Mouse (Mus musculus) C2C12 (cell line): ENCODE measurements at regions not wholly inside any gene's neighbourhood (a gene's known extent, or its start where the extent isn't known, plus 50 kb on each side); places are given as distances from the start of the nearest gene placed in this dataset.

ENCODE experiments used
- H3K27me3 ChIP-seq: one replicate; pipeline ENCODE4 v1.6.1; 2011; ENCODE audit not compliant: control insufficient read depth, insufficient read depth, insufficient read length
- H3K36me3 ChIP-seq: one replicate; pipeline ENCODE4 v1.6.1; 2011; ENCODE audit not compliant: control insufficient read depth, insufficient read depth
- H3K4me3 ChIP-seq: one replicate; pipeline ENCODE4 v1.5.1; 2011; ENCODE audit warnings: mild to moderate bottlenecking, control low read depth; ENCODE audit not compliant: poor library complexity, insufficient read depth, severe bottlenecking
- H3K79me2 ChIP-seq: one replicate; pipeline ENCODE4 v1.6.1; 2011; ENCODE audit not compliant: control insufficient read depth, insufficient read depth
- H3K79me3 ChIP-seq: one replicate; pipeline ENCODE4 v1.6.1; 2011; ENCODE audit warnings: low read depth, control low read depth
- H3ac ChIP-seq: one replicate; pipeline ENCODE3; 2011; ENCODE audit warnings: low read depth; ENCODE audit not compliant: control insufficient read depth, insufficient read length
- CEBPB ChIP-seq: IDR thresholded peaks from one replicate; pipeline ENCODE4 v1.6.1; 2011; ENCODE audit warnings: low read depth, mild to moderate bottlenecking, control low read depth, moderate library complexity
- CTCF ChIP-seq: IDR thresholded peaks from one replicate; pipeline ENCODE4 v1.5.1; 2011; ENCODE audit not compliant: control insufficient read depth, insufficient read depth, insufficient read length
- FOSL1 ChIP-seq: IDR thresholded peaks from one replicate; pipeline ENCODE4 v1.8.0; 2011; ENCODE audit warnings: mild to moderate bottlenecking, low read length; ENCODE audit not compliant: poor library complexity, insufficient read depth, severe bottlenecking
- MAX ChIP-seq: IDR thresholded peaks from one replicate; pipeline ENCODE4 v1.6.1; 2011; ENCODE audit warnings: mild to moderate bottlenecking, control low read depth
- MYOD1 ChIP-seq: IDR thresholded peaks from one replicate; pipeline ENCODE4 v1.6.1; 2011; ENCODE audit warnings: low read depth; ENCODE audit not compliant: control insufficient read depth, insufficient read length
- MYOG ChIP-seq: IDR thresholded peaks from one replicate; pipeline ENCODE4 v1.6.1; 2011; ENCODE audit not compliant: control insufficient read depth, insufficient read length; ENCODE audit errors: extremely low read depth
- USF1 ChIP-seq: IDR thresholded peaks from one replicate; pipeline ENCODE4 v1.6.1; 2011; ENCODE audit warnings: low read depth, mild to moderate bottlenecking, control low read depth, moderate library complexity

- Histone ChIP-seq H3K79me3 (no peaks in the 10 kb centered on the region), H3K27me3 (peaks cover 3% of the 10 kb centered on the region), H3K4me3 (no peak overlapping the region), H3ac (no peak overlapping the region), H3K36me3 (no peaks in the 10 kb centered on the region), H3K79me2 (no peaks in the 10 kb centered on the region)
- TF ChIP-seq CEBPB = no peak
- no peak for TF ChIP-seq MYOD1
These were observed 89.0 kb upstream of the Kcnj15 start for GRCm38 (mm10) chr16:95168349-95168748.

DNA sequence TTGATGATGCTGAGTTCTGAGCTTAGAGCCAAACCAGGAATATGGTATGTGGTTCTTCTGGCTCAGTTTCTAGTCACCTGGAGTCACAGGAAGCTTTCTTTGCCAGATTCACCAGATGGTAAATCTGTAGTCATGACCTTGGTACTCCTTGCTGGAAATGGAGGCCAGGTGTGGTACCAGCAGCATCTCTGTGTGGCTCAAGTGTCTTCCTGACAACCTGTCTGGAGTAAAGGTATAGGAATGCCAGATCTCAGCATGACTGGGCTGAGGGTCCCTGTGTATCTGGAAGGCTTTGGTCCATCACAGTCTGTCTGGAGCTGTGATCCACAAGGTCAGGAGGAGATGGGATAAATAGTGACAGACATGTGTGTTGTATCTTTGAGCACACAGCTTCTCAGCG is 88.0 kb upstream of the Kcnj15 start:
- TF ChIP-seq FOSL1 = no peak
- no peak for TF ChIP-seq CEBPB
- TF ChIP-seq CTCF = no peak
- TF ChIP-seq MYOG = no peak
- TF ChIP-seq MAX = no peak
- TF ChIP-seq MYOD1 = no peak
- no peak for TF ChIP-seq USF1
- H3K36me3 ChIP-seq = no peaks in the 10 kb centered on the region
- peaks cover 3% of the 10 kb centered on the region for H3K27me3 ChIP-seq

DNA sequence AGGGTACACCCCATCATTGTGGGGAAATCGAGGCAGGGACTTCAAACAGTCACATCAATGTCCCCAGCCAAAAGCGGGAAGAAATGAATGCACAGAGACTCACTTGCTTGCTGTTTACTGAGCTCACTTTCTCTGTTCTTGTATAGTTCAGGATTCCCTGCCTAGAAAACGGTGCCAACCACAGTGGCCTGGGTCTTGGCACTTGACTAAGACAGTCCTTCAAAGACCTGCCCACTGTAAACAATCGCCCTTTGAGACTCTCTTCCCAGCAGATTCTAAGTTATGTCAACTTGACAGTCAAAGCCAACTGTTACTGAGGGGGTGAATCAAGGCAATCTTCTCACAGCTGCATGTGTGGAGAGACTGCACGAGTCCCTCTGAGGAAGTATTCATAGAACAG is 76.8 kb upstream of the Kcnj15 start:
- Histone ChIP-seq H3ac (no peak overlapping the region), H3K79me2 (no peaks in the 10 kb centered on the region), H3K79me3 (no peaks in the 10 kb centered on the region), H3K4me3 (no peak overlapping the region), H3K27me3 (peaks cover 3% of the 10 kb centered on the region), H3K36me3 (no peaks in the 10 kb centered on the region)
- no peak for TF ChIP-seq CTCF
- TF ChIP-seq MYOG = no peak
- TF ChIP-seq FOSL1 = no peak
- TF ChIP-seq MAX = no peak
- TF ChIP-seq CEBPB = no peak
- TF ChIP-seq USF1 = no peak
- TF ChIP-seq MYOD1 = no peak

More for the DNA sequence above, 88.0 kb upstream of the Kcnj15 start:
- H3K4me3 ChIP-seq = no peak overlapping the region
- no peak overlapping the region for H3ac ChIP-seq
- no peaks in the 10 kb centered on the region for H3K79me2 ChIP-seq
- no peaks in the 10 kb centered on the region for H3K79me3 ChIP-seq

DNA sequence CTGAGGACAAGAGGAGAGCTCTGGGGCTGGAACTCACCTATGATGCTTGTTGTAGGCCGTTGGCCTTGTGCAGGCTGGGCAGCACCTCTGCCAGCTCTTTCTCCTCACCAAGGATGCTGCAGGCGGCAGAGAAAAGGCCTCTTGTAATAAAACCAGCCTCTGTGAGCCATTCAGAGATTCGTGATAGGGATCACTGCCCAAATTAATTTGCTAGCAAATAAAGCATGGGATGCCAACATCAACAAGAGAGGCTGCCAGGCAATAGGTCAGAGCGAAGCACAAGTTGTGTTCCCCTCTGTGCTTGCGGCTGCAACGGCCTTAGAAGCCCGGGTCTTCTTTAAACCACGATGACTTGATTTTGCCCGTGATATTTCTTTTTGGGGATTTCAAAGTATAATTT is 72.0 kb upstream of the Kcnj15 start:
- no peaks in the 10 kb centered on the region for H3K79me2 ChIP-seq
- no peaks in the 10 kb centered on the region for H3K36me3 ChIP-seq
- no peak for TF ChIP-seq MAX
- no peak for TF ChIP-seq MYOD1
- TF ChIP-seq MYOG = no peak
- TF ChIP-seq CTCF = no peak
- H3ac ChIP-seq = no peak overlapping the region
- no peaks in the 10 kb centered on the region for H3K79me3 ChIP-seq
- H3K4me3 ChIP-seq = no peak overlapping the region
- H3K27me3 ChIP-seq = no peaks in the 10 kb centered on the region

- TF ChIP-seq USF1 (peak; percentile 48), FOSL1 (no peak)
- Histone ChIP-seq H3K36me3 (no peaks in the 10 kb centered on the region), H3K4me3 (no peak overlapping the region), H3K79me2 (no peaks in the 10 kb centered on the region), H3K27me3 (no peaks in the 10 kb centered on the region), H3K79me3 (no peaks in the 10 kb centered on the region), H3ac (no peak overlapping the region)
These were observed 68.2 kb upstream of the Kcnj15 start for GRCm38 (mm10) chr16:95189114-95189513.

- Histone ChIP-seq H3K27me3 (peaks cover 13% of the 10 kb centered on the region), H3K4me3 (no peak overlapping the region), H3ac (no peak overlapping the region), H3K79me3 (no peaks in the 10 kb centered on the region), H3K79me2 (no peaks in the 10 kb centered on the region), H3K36me3 (no peaks in the 10 kb centered on the region)
- no peak for TF ChIP-seq MYOG
- TF ChIP-seq CEBPB = no peak
- no peak for TF ChIP-seq MAX
- no peak for TF ChIP-seq CTCF
- TF ChIP-seq MYOD1 = no peak
These were observed 63.2 kb upstream of the Kcnj15 start for GRCm38 (mm10) chr16:95194151-95194550.

GRCm38 (mm10) chr16:95196141-95196540 is 61.2 kb upstream of the Kcnj15 start:
- no peak overlapping the region for H3K4me3 ChIP-seq
- H3ac ChIP-seq = no peak overlapping the region
- H3K79me2 ChIP-seq = no peaks in the 10 kb centered on the region
- peaks cover 15% of the 10 kb centered on the region for H3K27me3 ChIP-seq
- no peaks in the 10 kb centered on the region for H3K79me3 ChIP-seq
- H3K36me3 ChIP-seq = no peaks in the 10 kb centered on the region
- TF ChIP-seq MYOG (no peak), MAX (no peak), CTCF (no peak), CEBPB (no peak), USF1 (no peak), MYOD1 (no peak), FOSL1 (no peak)
